Mouse (Mus musculus): Measurements from ENCODE around the gene Olfr1183. TPM values are rescaled to one million over a fixed set of nuclear protein-coding genes. Genes with fewer than 3 reads are reported as not detected.

The Olfr1183 gene
- not detected for total RNA-seq (2023)

GRCm38 (mm10) chr2:88454567-88454966 is at the start of gene Olfr1183:
Gene Olfr1183 (plus strand): TSS chr2:88454867.

GRCm38 (mm10) chr2:88406353-88406752 is 48.3 kb upstream of the Olfr1183 start, which contains the start of gene Olfr1179:
Gene Olfr1179 (minus strand): TSS chr2:88406453.

GRCm38 (mm10) chr2:88419051-88419450 is 35.6 kb upstream of the Olfr1183 start, which contains the start of gene Olfr1180:
Gene Olfr1180 (minus strand): TSS chr2:88419151.

GRCm38 (mm10) chr2:88426071-88426470 is 28.6 kb upstream of the Olfr1183 start, which contains the start of gene Olfr1181:
Gene Olfr1181 (minus strand): TSS chr2:88426171.

GRCm38 (mm10) chr2:88449031-88449430 is 5.6 kb upstream of the Olfr1183 start, which contains the start of gene Gm13757:
Gene Gm13757 (minus strand): TSS chr2:88449131.

GRCm38 (mm10) chr2:88483298-88483697 is 28.6 kb downstream of the Olfr1183 start, which contains the start of gene Olfr1184:
Gene Olfr1184 (plus strand): TSS chr2:88483598.

GRCm38 (mm10) chr2:88493020-88493419 is 38.4 kb downstream of the Olfr1183 start, which contains the start of gene Olfr1185-ps1:
Gene Olfr1185-ps1 (plus strand): TSS chr2:88493320.

GRCm38 (mm10) chr2:88518251-88518650 is 63.6 kb downstream of the Olfr1183 start, which contains the start of gene Olfr1186:
Gene Olfr1186 (plus strand): TSS chr2:88518551.

Other genes with a start within 250 kb of the Olfr1183 start
- not detected for gene Olfr1170, start 226.5 kb upstream of the Olfr1183 start, total RNA-seq (2023)
- under 1 TPM in 1 of 2 experiments, not detected in 1; 0.08 TPM for gene Olfr1173, start 175.0 kb upstream of the Olfr1183 start, total RNA-seq (2023)
- gene Olfr1174-ps, start 139.7 kb upstream of the Olfr1183 start, total RNA-seq (2023), result not detected
- not detected for gene Olfr1175-ps, start 127.7 kb upstream of the Olfr1183 start, total RNA-seq (2023)
- gene Olfr1176, start 118.1 kb upstream of the Olfr1183 start, total RNA-seq (2023), result not detected
- gene Olfr1177-ps, start 108.4 kb upstream of the Olfr1183 start, total RNA-seq (2023), result not detected
- not detected for gene Olfr1178, start 67.8 kb upstream of the Olfr1183 start, total RNA-seq (2023)
- not detected for gene Olfr1179, start 48.4 kb upstream of the Olfr1183 start, total RNA-seq (2023)
- gene Olfr1180, start 35.7 kb upstream of the Olfr1183 start, total RNA-seq (2023), result not detected
- not detected for gene Olfr1181, start 28.7 kb upstream of the Olfr1183 start, total RNA-seq (2023)
- gene Gm13757, start 5.7 kb upstream of the Olfr1183 start, total RNA-seq (2023), result not detected
- not detected for gene Olfr1184, start 28.7 kb downstream of the Olfr1183 start, total RNA-seq (2023)
- not detected for gene Olfr1185-ps1, start 38.5 kb downstream of the Olfr1183 start, total RNA-seq (2023)
- not detected for gene Olfr1186, start 63.7 kb downstream of the Olfr1183 start, total RNA-seq (2023)
- not detected for gene Olfr1188, start 102.1 kb downstream of the Olfr1183 start, total RNA-seq (2023)
- not detected for gene Olfr1189, start 131.6 kb downstream of the Olfr1183 start, total RNA-seq (2023)
- gene Olfr1191-ps1, start 185.7 kb downstream of the Olfr1183 start, total RNA-seq (2023), result not detected
- gene Olfr1192-ps1, start 193.6 kb downstream of the Olfr1183 start, total RNA-seq (2023), result not detected
- not detected for gene Olfr1193, start 220.8 kb downstream of the Olfr1183 start, total RNA-seq (2023)
- not detected for gene Olfr1195, start 234.3 kb downstream of the Olfr1183 start, total RNA-seq (2023)
- not detected for gene Olfr1196, start 249.7 kb downstream of the Olfr1183 start, total RNA-seq (2023)